Mouse (Mus musculus): ENCODE data around the gene Cela2a. TPM values are rescaled to one million over a fixed set of nuclear protein-coding genes. Genes with fewer than 3 reads are reported as not detected.

Gene Cela2a
- total RNA-seq, 2 experiments from 2014 or later, result not detected

- no peak for DNase-seq
- intact Hi-C loops (cut with DNase I; ENCODE audit: low total_unique reads), result loop anchor here (5.0 kb wide), 1 partner anchor 41 kb away; no protein-coding TSS in a partner anchor
These were observed 14.6 kb downstream of the Cela2a start for GRCm38 (mm10) chr4:141811375-141811774.

GRCm38 (mm10) chr4:141810975-141811374, 15.0 kb downstream of the Cela2a start:
- intact Hi-C loops (cut with DNase I; ENCODE audit: low total_unique reads), result loop anchor here (5.0 kb wide), 1 partner anchor 41 kb away; no protein-coding TSS in a partner anchor

GRCm38 (mm10) chr4:141809850-141810464, 16.0 kb downstream of the Cela2a start:
- intact Hi-C loops (cut with DNase I; ENCODE audit: low total_unique reads), result loop anchor here (5.0 kb wide), 1 partner anchor 42 kb away; no protein-coding TSS in a partner anchor
- DNase-seq, result no peak

More at GRCm38 (mm10) chr4:141810975-141811374, 15.0 kb downstream of the Cela2a start:
- DNase-seq, result no peak

- intact Hi-C loops (cut with DNase I; ENCODE audit: low total_unique reads), result no loop called here
- DNase-seq, result no peak
These were observed 20.1 kb downstream of the Cela2a start for GRCm38 (mm10) chr4:141805886-141806285.

- intact Hi-C loops (cut with DNase I; ENCODE audit: low total_unique reads), result no loop called here
- no peak for DNase-seq
These were observed 21.9 kb downstream of the Cela2a start for GRCm38 (mm10) chr4:141804105-141804504.

GRCm38 (mm10) chr4:141797545-141797944, 28.4 kb downstream of the Cela2a start:
- intact Hi-C loops (cut with DNase I; ENCODE audit: low total_unique reads), result no loop called here
- DNase-seq, result no peak

- intact Hi-C loops (cut with DNase I; ENCODE audit: low total_unique reads), result no loop called here
- no peak for DNase-seq
These were observed 29.0 kb downstream of the Cela2a start for GRCm38 (mm10) chr4:141796954-141797353.

- intact Hi-C loops (cut with DNase I; ENCODE audit: low total_unique reads), result no loop called here
- no peak for DNase-seq
These were observed 29.6 kb downstream of the Cela2a start for GRCm38 (mm10) chr4:141796356-141796755.

- intact Hi-C loops (cut with DNase I; ENCODE audit: low total_unique reads), result no loop called here
- no peak for DNase-seq
These were observed 31.8 kb downstream of the Cela2a start for GRCm38 (mm10) chr4:141794152-141794535.

- intact Hi-C loops (cut with DNase I; ENCODE audit: low total_unique reads), result no loop called here
- peak; percentile 97 for DNase-seq
These were observed 32.4 kb downstream of the Cela2a start, which contains the start of gene Casp9 for GRCm38 (mm10) chr4:141793282-141794151. Gene Casp9 (plus strand): TSS chr4:141793612.

GRCm38 (mm10) chr4:141792554-141793281, 33.2 kb downstream of the Cela2a start:
- intact Hi-C loops (cut with DNase I; ENCODE audit: low total_unique reads), result no loop called here
- DNase-seq, result no peak

GRCm38 (mm10) chr4:141791951-141792350, 34.0 kb downstream of the Cela2a start:
- intact Hi-C loops (cut with DNase I; ENCODE audit: low total_unique reads), result no loop called here
- DNase-seq, result no peak

- intact Hi-C loops (cut with DNase I; ENCODE audit: low total_unique reads), result no loop called here
- DNase-seq, result no peak
These were observed 34.5 kb downstream of the Cela2a start for GRCm38 (mm10) chr4:141791486-141791885.

GRCm38 (mm10) chr4:141790524-141790990, 35.4 kb downstream of the Cela2a start, which contains the start of gene Dnajc16:
Gene Dnajc16 (minus strand): TSS chr4:141790931.
- peak; percentile 97 for DNase-seq
- intact Hi-C loops (cut with DNase I; ENCODE audit: low total_unique reads), result no loop called here

GRCm38 (mm10) chr4:141789564-141790218, 36.3 kb downstream of the Cela2a start:
- no peak for DNase-seq
- intact Hi-C loops (cut with DNase I; ENCODE audit: low total_unique reads), result no loop called here

- intact Hi-C loops (cut with DNase I; ENCODE audit: low total_unique reads), result no loop called here
- no peak for DNase-seq
These were observed 38.5 kb downstream of the Cela2a start for GRCm38 (mm10) chr4:141787462-141787861.

- intact Hi-C loops (cut with DNase I; ENCODE audit: low total_unique reads), result no loop called here
- DNase-seq, result no peak
These were observed 38.9 kb downstream of the Cela2a start for GRCm38 (mm10) chr4:141787046-141787445.

GRCm38 (mm10) chr4:141786141-141786540, 39.8 kb downstream of the Cela2a start:
- DNase-seq, result no peak
- intact Hi-C loops (cut with DNase I; ENCODE audit: low total_unique reads), result no loop called here

- DNase-seq, result no peak
- intact Hi-C loops (cut with DNase I; ENCODE audit: low total_unique reads), result no loop called here
These were observed 41.1 kb downstream of the Cela2a start for GRCm38 (mm10) chr4:141784835-141785234.
